Comparison of ENCODE assay signal across 8 mouse cellular contexts in genomic region chr6:22874781-22875613, GRCm38 (mm10). TPM values are rescaled to one million over a fixed set of nuclear protein-coding genes. Genes with fewer than 3 reads are reported as not detected.
DNase-seq lines count a peak whose midpoint lies in the region; ATAC-seq and TF ChIP-seq lines count a peak whose summit lies in the region.

Gene Ptprz1 (plus strand): TSS chr6:22875502.

- peaks cover 11% of the 10 kb centered on the region for H3K4me1 ChIP-seq in megakaryocyte, embryonic 14.5 days
- H3K4me1 ChIP-seq in liver, postnatal 0 days (ENCODE audit: insufficient read depth), result 0 out of 2 replicates have a peak, but pooled peaks cover 3% of the 10 kb centered on the region

- TF ChIP-seq CTCF in layer of hippocampus, adult 2 months (conservative IDR thresholded peaks at IDR 0.05), result no peak
- no peak for TF ChIP-seq CTCF in liver, postnatal 0 days (IDR thresholded peaks at IDR 0.05; ENCODE audit: low read depth)

- WGBS in liver, postnatal 0 days (ENCODE audit: insufficient replicate concordance), result 2% methylated on average over 36 of the region's 44 CpGs

- peak within 1 kb of the TSS; percentile 83 for H3K4me3 ChIP-seq in megakaryocyte, embryonic 14.5 days (replicated peaks)
- peak within 1 kb of the TSS; percentile 59 for H3K4me3 ChIP-seq in layer of hippocampus, adult 2 months
- H3K4me3 ChIP-seq in liver, postnatal 0 days (ENCODE audit: low read depth, low read length), result peak within 1 kb of the TSS; percentile 44

- H3K9ac ChIP-seq in liver, postnatal 0 days (replicated peaks), result no peak within 1 kb of the TSS

- peak within 1 kb of the TSS; percentile 69 for H3K4me2 ChIP-seq in liver, postnatal 0 days (ENCODE audit: low read depth, low read length)

- H3K27me3 ChIP-seq in megakaryocyte, embryonic 14.5 days (replicated peaks), result peaks cover 33% of the 10 kb centered on the region
- H3K27me3 ChIP-seq in liver, postnatal 0 days (ENCODE audit: insufficient read depth, low read length), result peaks cover 26% of the 10 kb centered on the region

- no peaks in the 10 kb centered on the region for H3K36me3 ChIP-seq in megakaryocyte, embryonic 14.5 days (replicated peaks; ENCODE audit: low read length)
- no peaks in the 10 kb centered on the region for H3K36me3 ChIP-seq in liver, postnatal 0 days (replicated peaks; ENCODE audit: insufficient read depth, low read length)

- ATAC-seq in megakaryocyte, adult 5-6 weeks (ENCODE audit: poor library complexity, severe bottlenecking), result no peak
- 0 out of 2 replicates have a peak, but pooled peaks have one; percentile 23 for ATAC-seq in liver, postnatal 0 days

- TF ChIP-seq EP300 in liver, postnatal 0 days (IDR thresholded peaks at IDR 0.05; ENCODE audit: low read depth), result no peak

- no peaks in the 10 kb centered on the region for H3K9me3 ChIP-seq in megakaryocyte, embryonic 14.5 days
- no peaks in the 10 kb centered on the region for H3K9me3 ChIP-seq in liver, postnatal 0 days (ENCODE audit: low read length)

- peak; percentile 84 to 91 for DNase-seq in cerebellum, postnatal 10 days
- DNase-seq in frontal cortex, postnatal 14 days (ENCODE audit: low spot score in 2 of 2), result peak; percentile 41 to 65
- DNase-seq in layer of hippocampus, adult 2 months (ENCODE audit: low spot score in 2 of 2), result peak; percentile 67 to 76
- peak; percentile 14 for DNase-seq in liver, postnatal 0 days
- DNase-seq in right cerebral cortex, adult 18-20 months, result peak; percentile 71
- no peak for DNase-seq in spleen, postnatal 10 days (ENCODE audit: low spot score in 2 of 2)

- H3K27ac ChIP-seq in layer of hippocampus, adult 2 months, result peak within 1 kb of the TSS; percentile 90
- H3K27ac ChIP-seq in liver, postnatal 0 days (ENCODE audit: low read depth), result no peak within 1 kb of the TSS

RNA-seq across cellular contexts. Expression of gene Ptprz1, which starts in this region (rescaled TPM):
- polyA plus RNA-seq in megakaryocyte, embryonic 14.5 days (2012; ENCODE audit: insufficient read depth, low replicate concordance), result 0.07 TPM in 1 of 2 replicates, not detected in the other
- total RNA-seq in megakaryocyte, adult 5-6 weeks (2015), result not detected in 2 replicates
- not detected in 2 replicates for total RNA-seq in megakaryocyte, adult 5-6 weeks (2017)
- 100 to 1,000 TPM; 136 to 141 TPM for total RNA-seq in layer of hippocampus, adult 2 months (2021)
- polyA plus RNA-seq in liver, postnatal 0 days (2015; fragmentation: Nextera tagmentation; extraction: Ambion mirVana), result 0.05 TPM in 2 replicates

Comparison
In these comparisons a context has a peak if more than half of its experiments do, and no peak if none do; other contexts are left out.
1. RNA of gene Ptprz1 (total RNA-seq): 136 to 141 TPM in layer of hippocampus, adult 2 months; not detected in megakaryocyte, adult 5-6 weeks; every median in the first group is over 100 times any median in the second.
2. Peak in DNase-seq, ATAC-seq, H3K4me3 ChIP-seq and H3K4me2 ChIP-seq in liver, postnatal 0 days; RNA of the gene not detected or under 1 TPM.
3. DNase-seq: peak in cerebellum, postnatal 10 days (2 of 2), frontal cortex, postnatal 14 days (2 of 2), layer of hippocampus, adult 2 months (2 of 2) and right cerebral cortex, adult 18-20 months (single experiment); none in spleen, postnatal 10 days (0 of 2).
4. Peak in every context shown above with its lines, with median percentiles within 50 percentile points of each other: H3K4me3 ChIP-seq.